Mouse (Mus musculus) hindlimb bud, embryonic 11.5 days (tissue): ENCODE results near the gene Ccn6.
"Not testable (repeated sequence)": the region's sequence is repeated elsewhere in the genome, so short reads cannot be mapped to it uniquely, and the experiment has no call there.

Source experiments
- DNase-seq: peaks from one replicate; pipeline ENCODE4 v3.0.0-alpha.2; 2012; ENCODE audit warnings: low read depth, low spot score; ENCODE audit errors: extremely low spot score

The Ccn6 gene

DNA sequence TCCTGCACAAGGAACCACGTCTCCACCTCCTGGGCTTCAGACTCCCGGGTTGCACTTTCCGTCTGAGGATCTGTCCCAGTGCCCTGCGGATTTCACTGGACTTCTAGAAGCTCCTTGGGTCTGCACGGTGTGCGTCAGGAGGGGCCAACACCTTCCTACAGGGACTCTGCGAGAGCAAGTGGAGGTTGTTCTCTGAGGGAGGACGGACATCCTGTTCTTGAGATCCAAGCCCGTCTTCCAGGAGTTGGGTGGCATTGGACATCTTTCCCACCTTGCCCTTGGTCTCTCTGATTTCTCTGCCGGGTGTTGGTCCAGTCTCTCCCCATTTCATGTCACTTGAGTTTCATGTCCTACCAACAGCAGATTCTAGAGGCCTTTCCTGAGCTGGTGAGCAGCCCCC, at the start of gene Ccn6:
TSS of gene Ccn6 (minus strand) at position 101 of the 400 bp plus-strand sequence.
- no peak for DNase-seq

DNA sequence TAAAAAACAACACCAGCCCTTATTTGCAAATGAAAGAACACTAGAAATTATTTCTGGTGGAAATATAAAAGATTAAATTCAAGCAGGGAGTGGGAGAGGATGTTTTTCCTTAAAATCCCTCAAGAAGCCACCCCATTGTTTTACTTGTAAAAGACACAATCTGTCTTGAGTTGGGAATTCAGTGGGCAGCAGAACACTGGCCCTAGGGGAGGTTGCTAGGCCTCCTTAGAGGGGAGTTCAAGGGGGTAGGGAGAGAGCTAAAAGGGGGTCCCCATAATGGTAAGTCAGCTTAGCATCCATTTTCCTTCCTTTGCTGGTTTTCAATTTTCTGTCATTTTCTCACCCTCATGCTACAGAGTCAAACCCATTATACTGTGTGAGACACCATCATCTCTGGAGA, 46.4 kb upstream of the Ccn6 start:
- no peak for DNase-seq

DNA sequence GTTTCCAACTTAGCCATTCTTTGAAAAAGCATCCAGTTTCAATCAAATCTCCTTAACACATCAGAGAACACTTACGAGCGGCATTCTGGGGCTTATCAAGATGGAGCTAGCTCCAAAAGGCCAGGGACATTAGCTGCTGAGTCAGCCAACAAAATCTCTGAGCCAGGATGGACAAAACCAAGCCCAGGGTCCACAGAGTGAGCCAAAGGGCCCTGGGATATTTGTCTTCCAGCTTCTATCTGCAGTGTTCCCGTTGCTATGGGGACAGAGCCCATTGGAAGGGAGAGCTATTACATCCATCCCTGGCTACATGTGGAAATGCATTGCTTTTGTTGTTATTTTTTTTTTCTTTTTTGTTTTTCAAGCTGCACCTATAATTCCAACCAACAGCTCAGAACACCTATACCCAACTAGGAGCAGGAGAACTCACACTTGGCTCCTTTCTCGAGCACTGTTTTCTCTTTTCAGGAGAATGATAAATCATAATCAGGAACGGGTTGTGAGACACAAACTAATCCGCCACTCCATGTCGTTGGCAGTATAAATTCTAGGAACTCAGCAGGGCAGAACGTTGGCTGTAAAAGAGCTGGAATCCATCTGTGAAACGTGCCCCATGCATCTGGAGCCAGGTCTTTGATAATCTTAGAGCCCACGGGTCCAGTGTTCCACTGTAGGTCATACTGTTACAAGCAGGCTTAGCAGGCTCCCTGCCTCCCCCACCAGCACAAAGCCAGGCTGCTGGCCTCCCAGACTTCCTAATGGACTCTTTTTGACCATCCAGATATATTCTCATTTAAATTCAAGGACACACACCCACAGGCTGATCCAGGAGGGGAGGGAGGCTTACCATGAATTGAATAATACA, 45.8 kb upstream of the Ccn6 start:
- DNase-seq, result no peak

DNA sequence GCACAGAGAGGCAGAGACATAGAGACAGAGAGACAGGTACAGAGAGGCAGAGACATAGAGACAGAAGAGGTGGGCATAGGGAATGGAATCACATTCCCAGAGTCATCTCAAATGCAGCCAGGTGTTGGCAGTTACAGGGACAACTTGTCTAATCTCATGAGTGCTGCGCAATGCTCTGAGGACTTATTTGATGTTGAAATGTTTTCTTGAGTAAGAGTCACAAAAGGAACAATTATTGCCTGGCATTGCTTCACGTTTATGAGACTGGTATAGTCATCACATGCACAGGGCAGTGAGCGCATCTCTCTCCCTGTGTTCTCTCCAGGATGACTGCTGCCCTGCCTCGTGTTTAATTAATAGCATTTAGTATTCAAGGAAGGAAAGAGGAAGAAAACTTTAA, 45.1 kb upstream of the Ccn6 start:
- no peak for DNase-seq

DNA sequence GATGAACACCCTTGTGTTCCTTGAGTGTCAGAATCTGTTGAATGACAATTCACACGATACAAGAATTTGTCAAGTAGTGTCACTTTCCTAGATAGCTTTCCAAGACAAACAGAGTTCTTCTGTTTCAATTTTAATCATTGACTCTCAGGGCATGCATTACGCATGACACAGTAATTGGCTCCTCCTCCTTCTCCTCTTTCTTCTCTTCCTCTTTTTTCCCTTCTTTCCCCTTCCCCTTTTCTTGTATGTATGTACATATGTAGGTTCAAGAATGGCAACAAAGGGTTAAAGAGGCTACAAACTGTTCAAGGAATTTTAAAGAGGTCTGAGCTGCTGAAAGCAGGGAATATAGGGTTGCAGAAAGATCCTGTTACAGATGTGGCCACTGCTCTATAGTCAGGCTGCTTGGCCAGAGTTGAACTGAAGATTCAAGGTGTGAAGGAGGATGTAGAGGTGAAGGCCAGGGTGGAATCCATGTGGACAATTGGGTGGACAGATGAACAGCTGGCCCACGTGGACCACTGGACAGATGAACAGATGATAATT, 43.8 kb upstream of the Ccn6 start:
- no peak for DNase-seq

DNA sequence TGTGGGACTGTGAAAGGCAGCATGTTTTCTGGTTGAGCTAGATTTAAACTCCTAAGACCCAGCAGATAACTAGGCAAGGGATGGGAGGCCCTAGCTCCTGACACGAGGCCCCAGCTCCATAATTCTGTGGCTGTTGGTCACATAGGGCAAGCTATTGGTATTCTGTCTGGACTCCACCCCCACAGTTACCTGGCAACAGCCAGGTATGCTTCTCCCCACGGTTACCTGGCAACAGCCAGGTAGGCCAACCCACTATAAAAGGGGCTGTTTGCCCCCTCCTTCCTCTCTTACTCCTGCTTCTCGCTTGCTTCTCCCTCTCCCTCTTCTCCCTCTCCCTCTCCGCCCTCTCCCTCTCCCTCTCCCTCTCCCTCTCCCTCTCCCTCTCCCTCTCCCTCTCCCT, 38.9 kb upstream of the Ccn6 start:
- no peak for DNase-seq

DNA sequence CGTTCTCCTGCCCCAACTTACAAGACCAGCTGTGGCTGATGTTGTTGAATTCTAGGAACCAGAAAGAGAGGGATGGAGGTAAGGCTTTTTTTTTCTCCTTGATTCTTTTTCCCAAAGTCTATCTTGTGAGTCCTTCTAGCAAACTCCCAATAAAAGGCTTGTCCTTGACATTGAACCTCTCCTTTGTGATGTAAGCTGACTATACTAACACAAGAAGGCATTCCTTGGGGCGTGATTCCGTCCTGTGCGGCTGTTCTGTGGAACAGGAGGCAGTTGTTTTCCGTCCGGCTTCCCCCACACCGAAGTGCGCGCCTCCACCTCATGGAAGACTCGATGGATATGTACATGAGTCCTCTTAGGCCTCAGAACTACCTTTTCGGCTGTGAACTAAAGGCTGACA, 34.6 kb upstream of the Ccn6 start:
- DNase-seq, result not testable (repeated sequence)

DNA sequence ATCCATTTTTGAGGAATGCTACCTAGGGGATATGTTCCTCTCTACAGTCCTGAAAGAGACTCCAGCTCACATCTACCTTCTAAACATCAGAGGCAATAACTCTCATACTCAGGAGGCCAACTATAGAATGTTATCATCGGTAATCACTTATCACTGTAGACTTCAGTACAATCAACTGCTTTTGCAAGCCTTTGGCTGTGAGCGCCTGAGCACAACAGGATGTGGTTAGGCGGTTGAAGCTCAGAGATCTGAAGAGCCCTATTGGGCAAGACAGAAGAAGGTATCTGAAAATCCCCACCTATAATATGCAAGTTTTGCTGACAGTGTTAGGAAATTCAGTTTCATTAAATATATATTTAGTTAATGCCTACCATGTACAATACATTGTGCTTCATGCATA, 29.1 kb upstream of the Ccn6 start:
- no peak for DNase-seq

DNA sequence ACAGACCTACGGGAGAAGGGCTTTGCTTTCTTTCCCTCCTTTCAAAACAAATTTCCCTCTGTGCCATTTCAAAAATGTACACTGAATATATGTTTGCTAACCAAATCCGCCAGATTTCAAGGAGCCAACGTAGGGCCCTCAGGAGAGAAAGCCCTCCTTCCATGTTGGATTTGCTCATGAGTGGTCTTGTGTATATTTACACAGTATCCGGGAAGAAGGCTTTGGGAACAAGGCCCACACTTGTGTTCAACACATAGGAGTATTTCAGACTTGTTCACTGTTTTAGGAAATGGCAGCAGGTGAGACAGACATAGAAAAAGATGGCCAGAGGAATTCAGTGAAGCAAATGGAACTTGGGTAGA, 21.9 kb upstream of the Ccn6 start:
- no peak for DNase-seq

DNA sequence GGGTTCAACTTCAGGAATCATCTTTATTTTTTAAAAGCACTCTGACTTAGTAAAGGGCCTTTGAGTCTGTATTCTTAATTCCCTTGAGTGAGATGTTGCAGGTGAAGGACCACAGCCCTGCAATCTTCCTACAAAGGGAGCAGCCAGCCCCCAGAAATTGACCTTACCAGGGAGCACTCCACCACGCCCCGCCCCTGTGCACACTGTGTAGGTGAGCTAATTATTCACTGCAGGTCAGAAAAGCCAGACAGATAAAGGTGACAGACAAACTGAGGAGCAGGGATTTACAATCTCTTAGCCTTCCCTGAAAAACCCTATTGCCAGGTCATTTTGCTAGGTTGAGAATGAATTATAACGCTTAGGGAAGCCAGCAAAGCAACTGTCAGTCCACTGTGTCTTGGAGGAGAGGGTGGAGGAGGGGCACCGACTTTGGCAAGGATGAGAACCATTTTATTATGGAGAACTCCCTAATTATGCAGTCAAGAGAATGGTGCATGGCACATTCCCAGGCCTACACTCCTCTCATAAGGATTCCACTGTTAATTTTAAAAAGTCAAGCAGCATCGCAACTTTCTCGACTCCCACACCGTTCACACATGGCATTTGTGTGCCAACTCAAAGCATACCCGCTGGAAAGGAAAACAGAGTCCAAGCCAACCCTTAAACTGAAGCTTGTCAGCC, 21.4 kb upstream of the Ccn6 start:
- DNase-seq, result no peak

DNA sequence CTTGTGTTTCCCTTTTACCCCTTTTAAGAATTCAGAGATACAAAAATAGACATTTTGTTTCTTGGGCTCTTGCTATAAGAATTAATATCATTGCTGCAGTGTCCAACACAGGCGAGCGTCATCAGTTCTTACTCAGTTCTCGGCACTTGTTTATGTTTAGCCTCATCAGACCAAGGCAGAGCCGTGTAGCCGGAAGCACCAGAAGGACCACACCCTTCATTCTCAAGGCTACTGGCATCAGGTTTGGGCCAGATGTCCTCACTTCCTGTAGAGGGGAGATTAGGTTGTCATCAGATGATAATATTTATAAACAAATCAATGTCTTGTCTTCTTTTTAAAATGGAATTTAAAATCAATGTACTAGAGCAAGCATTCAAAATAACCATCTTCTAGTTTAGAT, 13.4 kb upstream of the Ccn6 start:
- DNase-seq, result no peak

DNA sequence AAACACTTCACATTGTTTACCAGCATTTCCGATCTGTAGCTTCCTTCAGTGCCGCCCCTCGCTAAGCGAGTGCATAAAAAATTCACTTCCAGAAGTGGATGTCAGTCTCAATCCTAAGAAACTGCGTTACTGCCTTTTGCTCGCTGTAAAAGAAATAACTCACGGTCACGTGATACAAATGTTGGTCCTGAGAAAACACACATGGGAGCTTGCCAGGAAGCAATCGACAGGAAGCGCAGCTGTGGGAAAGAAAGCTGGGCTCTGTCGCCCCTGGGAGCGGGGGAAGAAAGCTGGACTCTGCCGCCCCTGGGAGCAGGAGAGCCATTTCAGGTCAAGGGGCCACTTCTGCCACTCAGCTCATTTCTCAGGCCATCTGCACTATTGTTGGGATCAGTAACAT, 9.5 kb upstream of the Ccn6 start:
- DNase-seq, result no peak

DNA sequence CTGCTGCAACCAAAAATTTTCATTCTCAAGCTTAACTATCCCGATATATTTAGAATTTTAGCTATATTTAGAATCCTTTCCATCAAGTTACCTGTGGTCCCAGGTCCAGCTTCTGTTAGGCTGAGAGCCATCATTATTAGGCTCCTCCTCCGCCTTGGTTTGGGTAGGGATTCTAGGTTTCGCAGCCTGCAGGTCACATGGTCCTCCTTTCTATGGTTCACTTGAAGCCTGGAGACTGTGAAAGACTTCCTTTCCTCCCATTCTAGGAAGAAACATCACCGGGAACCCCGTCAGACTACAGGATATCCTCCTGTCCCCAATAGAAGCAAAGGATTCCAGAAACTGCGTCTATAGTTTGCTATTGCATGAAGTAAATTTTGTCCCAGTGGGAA, 8.9 kb upstream of the Ccn6 start:
- no peak for DNase-seq

DNA sequence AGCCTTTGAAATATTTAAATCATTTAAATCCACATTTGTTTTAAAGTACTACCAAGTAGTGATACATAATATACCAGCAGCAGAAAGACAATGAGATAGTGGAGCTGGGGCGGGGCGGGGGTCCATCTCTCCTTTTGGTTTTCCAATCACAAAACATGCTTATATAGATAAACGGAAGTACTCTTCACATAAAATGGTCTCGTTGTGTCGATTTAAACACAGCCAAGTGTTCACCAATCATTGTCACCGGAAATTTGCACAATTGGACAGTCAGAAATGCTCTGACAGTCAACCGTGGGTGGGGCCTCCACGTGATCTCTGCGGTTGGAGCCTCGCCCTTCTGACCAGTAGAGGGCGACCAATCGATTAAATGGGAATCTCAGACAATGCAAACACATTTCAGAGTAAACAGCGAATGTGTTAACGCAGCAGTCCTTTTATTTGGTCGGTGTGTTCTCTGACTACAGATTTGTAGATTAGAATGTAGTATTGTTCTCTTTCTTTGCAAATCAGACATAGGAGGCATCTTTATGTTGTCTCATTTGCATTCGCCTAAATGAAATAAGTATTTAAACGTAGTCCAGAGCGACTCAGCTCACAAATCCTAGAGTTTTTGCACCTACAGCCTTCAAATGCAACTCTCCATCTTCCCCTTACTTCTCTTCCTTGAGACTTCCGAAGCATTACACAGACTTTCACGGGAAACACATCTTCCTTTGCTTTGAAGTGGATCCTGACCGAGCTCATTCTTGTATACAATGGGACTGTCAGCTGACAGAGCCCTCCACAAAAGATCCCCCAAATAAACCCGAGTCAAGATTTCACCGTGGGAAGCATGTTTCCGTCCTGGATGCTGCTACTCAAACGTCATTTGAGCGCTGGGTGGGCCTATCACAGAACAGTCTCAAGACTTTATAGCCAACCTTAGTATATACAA, 8.3 kb upstream of the Ccn6 start:
- DNase-seq, result peak; percentile 75

DNA sequence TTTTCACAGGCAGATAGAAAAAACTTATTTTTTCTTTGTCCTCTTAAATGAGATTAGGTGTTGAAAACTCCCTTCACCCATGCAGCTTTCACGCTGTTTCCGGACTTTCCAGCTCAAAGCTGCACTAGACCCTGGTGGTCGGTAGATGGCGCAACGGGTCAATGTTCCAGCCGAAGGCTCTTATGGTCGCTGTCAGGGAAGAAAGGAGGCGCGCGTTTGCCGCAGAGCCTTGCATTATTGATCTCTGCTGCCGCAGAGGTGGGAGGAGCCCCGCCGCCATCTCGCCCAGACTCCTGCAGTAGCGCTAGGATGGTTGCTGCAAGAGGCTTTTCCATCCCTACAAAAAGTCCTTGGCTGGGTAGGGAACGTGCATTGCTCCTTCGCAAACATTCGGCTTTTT, 7.5 kb upstream of the Ccn6 start:
- peak; percentile 86 for DNase-seq

DNA sequence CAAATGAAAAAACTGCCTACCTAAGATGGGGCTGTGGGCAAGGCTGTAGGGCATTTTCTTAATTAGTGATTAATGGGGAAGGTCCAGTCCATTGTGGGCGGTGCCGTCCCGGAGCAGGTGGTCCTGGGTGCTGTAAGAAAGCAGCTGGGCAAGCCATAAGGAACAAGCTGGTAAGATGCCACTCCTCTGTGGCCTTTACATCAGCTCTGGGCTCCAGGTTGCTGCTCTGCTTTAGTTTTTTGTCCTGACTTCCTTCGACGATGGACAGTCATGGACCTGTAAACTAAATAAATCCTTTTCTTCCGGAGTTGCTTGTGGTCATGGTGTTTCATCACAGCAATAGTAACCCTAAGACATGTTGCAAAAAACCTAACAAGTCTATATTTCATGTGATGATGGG, 7.1 kb upstream of the Ccn6 start:
- no peak for DNase-seq

DNA sequence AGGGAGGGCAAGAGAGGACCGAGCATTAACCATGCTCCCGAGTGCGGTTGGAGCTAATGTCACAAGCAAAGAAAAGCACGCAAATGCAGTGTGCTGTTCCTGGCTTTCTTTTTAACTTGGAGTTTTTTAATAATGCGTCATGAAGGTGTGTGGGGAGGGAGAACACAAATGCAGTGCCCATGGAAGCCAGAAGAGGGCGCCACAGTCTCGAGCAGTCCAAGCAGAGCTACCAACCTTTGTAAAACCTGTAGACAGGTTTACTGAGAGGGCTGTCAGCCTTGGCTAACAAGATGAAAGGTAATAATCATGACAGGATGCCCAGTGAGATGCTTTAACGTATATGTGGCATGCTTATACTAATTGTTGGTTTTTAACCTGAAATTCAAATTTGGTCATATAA, 6.6 kb upstream of the Ccn6 start:
- DNase-seq, result peak; percentile 70

DNA sequence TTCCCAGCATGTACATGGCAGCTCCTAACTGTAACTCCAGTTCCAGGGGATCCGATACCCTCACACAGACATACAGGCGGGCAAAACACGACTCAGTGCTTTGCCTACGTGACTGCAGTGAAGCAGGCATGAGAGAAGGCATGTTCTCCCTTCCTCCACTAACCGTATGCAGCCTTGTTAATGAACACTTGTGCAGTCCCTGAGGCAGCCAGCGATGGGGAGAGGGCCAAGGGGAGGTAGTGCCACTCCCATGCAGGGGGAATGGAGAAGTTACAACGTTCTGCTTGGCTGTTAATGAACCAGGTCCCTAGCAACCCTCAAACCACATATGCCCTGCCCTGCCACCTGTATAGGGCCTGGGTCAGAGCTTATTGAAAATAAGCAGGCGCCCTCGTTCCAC, 6.0 kb upstream of the Ccn6 start:
- no peak for DNase-seq

DNA sequence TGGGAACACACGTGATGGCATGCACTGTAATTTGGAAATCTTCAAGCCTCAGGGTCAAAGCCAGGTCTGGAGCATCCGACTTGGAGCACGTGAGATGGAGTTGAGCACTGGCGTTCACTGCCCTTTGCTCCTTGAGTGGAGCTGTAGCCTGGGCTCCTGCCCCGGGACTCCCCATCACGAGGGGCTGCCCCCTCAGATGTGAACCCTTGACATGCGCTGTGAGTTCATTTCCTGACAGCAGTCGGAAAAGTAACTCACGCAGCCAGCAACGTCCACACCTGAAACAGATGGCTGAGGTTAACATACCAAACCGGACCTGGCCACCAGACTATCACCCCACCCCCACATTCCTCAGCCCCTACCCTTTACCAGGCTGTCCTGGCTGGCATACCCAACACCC, 4.0 kb upstream of the Ccn6 start:
- no peak for DNase-seq

DNA sequence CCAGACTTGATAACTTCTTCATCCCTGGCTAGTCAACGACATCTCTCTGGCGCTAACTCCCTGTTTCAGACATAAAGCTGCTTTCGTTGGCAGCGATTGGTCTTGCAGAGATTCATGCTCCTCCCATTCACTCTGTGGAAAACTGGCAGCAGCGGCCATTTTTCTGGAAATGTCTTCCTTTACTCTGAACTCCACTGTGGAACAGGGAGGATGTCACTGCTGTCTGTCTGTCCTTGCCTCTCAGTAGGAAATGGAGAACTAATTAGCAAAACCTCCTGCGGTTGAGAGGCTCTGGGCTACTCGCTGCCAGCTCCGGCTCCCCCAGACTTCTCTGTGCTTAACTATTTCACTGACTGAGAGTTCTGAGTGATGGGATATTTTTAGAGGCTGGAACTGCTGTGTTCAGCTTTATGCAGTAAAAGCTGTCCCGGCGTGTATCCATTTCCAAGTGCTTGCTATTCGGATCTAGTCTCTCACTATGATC, 2.1 kb upstream of the Ccn6 start:
- DNase-seq, result no peak
